Mouse (Mus musculus) effector memory CD4-positive, alpha-beta T cell, adult 7 months (primary cell): ENCODE results near the gene Hal. TPM values are rescaled to one million over a fixed set of nuclear protein-coding genes. Genes with fewer than 3 reads are reported as not detected.

Experiments used
- polyA plus RNA-seq: library from polyadenylated mRNA; unstranded; fragments of 100-300 nt; shearing (Covaris generic); gene quantifications from one replicate; pipeline ENCODE4 v1.2.1, GENCODE M21; 2017

Hal gene
- not detected for polyA plus RNA-seq

DNA sequence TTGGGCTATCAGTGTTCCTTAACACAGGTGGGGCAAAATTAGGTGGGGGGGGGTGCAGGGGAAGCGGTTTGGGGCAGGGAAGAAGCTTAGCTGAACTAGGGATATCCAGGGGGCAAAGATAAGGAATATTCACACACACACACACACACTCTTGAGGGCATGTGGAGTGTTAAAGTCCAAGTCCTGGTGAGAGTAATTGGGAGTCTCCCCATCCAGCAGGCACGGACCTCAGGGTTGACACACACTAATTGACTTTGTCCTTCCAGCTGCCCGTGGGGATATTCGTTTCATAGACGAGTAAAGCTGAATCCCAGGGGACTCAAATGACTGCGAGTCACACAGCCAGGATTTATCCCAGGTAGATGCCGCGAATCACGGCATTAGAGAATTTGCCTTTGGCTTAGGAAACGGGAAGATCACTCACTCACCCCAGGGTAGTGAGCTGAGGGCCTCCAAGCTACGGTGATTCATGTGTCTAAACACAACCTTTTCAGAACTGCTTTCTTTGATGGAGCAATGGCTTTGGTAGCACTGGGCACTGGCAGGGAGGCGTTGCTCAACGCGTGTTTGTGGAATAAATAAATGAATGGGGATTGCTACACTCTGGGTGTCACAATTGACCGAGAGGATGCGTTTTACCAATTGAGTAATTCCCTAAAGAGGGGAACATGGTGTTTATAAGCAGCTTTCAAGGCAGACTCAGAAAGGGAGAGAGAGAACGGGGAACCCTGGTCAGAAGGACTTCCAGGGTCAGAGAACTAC lies at the start of gene Hal:
Gene Hal (plus strand): TSS at position 703 of the 762 bp plus-strand sequence.

GRCm38 (mm10) chr10:93539775-93540430 lies 51.3 kb downstream of the Hal start, which contains the start of gene Amdhd1:
TSS of gene Amdhd1 (minus strand) at chr10:93540033.

GRCm38 (mm10) chr10:93540431-93541210 lies 52.1 kb downstream of the Hal start, which contains the start of gene Ccdc38:
TSS of gene Ccdc38 (plus strand) at chr10:93540632.

Other genes starting within 250 kb of the Hal start
- 33.8 TPM for gene Elk3, start 177.6 kb upstream of the Hal start, polyA plus RNA-seq
- gene Lta4h, start 35.4 kb upstream of the Hal start, polyA plus RNA-seq: 127 TPM
- 0.41 TPM for gene Amdhd1, start 51.3 kb downstream of the Hal start, polyA plus RNA-seq
- 0.48 TPM for gene Ccdc38, start 51.9 kb downstream of the Hal start, polyA plus RNA-seq
- 39.1 TPM for gene Snrpf, start 100.9 kb downstream of the Hal start, polyA plus RNA-seq
- 0.24 TPM for gene Ntn4, start 151.9 kb downstream of the Hal start, polyA plus RNA-seq